Mouse (Mus musculus): Measurements from ENCODE around the gene Nek4. TPM values are rescaled to one million over a fixed set of nuclear protein-coding genes. Genes with fewer than 3 reads are reported as not detected.

Gene Nek4
- 10 to 100 TPM; 17.0 to 19.8 TPM for total RNA-seq (2021)

DNA sequence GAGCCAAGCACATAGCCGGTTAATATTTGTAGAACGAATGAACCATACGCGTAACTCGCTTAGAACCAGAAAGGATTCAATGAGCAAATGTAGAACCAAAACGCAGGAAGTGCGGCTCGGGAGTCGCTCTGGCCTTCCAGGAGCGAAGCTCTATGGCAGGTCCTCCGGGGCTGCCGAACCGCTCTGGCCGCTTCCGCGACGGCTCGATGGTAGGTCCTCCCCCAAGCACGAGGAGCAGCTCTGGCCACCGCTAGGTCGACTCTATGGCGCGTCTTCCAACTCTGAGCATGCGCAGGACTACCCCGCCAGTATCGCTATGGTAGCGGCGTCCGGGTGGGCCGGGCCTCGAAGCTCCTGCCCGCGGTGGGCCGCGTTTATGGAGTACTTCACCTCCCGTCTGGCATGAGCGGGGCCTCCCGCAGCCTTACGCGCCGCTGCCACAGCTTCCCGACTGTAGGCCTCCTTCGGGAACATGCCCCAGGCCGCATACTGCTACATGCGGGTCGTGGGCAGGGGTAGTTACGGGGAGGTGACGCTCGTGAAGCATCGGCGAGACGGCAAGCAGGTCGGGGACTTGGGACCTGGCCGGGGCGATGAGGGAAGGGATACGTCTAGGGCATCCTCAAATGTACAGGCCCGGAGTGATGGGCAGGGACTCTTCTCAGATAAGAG lies at the start of gene Nek4:
TSS of gene Nek4 (plus strand) at position 224 of the 672 bp plus-strand sequence.
- peak; percentile 97 to 98 for DNase-seq (ENCODE audit: low spot score in 2 of 2)
- intact Hi-C loops (cut with DNase I), result loop anchor here (2.0 kb wide), 2 partner anchors 50 to 84 kb away; partner anchors contain the start of genes Glt8d1 and Spcs1

DNA sequence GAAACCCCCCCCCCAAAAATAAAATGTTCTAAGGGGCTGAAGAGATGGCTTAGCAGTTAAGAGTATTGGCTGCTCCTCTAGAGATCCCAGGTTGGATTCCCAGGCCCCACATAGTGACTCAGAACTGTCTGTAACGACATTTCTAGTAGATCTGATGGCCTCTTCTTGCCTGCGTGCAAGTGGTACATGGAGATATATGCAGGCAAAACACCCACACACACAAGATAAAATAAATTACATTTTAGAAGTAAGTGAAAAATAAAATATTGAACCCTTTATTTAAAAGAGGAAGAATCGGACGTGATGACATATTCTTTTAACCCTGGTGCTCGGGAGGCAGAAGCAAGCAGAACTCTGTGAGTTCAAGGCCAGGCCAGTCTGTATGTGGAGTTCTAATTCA lies 48.5 kb upstream of the Nek4 start:
- intact Hi-C loops (cut with DNase I), result no loop called here
- no peak for DNase-seq (ENCODE audit: low spot score in 2 of 2)

DNA sequence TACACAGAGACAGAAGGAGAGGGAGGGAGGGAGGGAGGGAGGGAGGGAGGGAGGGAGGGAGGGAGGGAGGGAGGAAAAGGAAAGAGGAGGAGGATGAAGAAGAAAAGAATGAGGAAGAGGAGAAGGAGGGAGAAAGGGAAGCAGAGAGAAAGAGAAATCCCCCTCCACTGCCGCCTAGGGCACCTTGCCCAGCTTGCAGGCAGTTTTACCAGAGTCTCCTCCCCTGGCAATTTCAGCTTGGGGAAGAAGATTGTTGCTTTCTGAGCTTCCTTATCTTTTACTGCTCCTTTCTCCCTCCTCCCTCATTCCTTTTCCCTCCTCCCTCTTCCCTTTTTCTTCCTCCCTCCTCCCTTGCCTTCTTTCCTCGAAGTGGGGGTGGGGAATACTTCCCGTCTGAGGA lies 48.1 kb upstream of the Nek4 start:
- intact Hi-C loops (cut with DNase I), result no loop called here
- no peak for DNase-seq (ENCODE audit: low spot score in 2 of 2)

DNA sequence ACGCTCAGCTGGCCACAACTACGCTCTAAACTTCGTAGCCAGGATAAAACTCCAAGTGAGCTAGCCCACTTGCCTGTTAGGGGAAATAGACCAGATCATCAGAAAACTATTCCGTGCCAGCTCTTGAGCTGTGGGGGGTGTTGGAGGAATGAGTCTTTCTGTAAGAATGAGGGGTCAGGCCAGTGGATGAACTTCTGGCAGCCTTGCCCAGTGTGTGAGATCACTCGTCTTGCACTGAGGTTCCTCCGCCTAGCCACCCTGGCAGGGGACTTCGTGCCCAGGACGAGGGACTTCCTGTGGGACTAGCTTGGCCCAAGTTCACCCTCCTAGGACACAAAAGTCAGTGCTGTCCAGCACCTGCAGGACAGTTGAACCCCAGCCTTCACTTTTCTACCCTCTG lies 46.9 kb upstream of the Nek4 start:
- intact Hi-C loops (cut with DNase I), result no loop called here
- no peak for DNase-seq (ENCODE audit: low spot score in 2 of 2)

DNA sequence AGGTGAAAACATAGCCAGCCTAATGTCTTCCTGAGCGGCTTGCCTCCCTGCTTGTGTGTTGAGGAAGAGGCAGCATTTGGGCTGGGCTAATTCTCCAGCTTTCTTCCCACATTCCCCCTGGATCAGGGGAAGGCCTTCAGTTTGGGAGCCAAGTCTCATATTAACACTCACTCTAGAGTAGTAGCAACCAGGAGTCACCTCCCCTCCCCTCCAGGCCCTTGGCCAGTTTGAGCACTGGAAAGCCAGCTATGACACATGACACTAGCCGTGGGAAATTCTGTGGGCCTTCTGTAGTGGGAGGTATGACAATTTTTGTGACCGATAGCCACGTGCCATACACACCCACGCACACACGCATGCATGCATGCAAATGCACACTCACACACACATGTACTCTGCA lies 45.2 kb upstream of the Nek4 start:
- DNase-seq (ENCODE audit: low spot score in 2 of 2), result no peak
- intact Hi-C loops (cut with DNase I), result no loop called here

DNA sequence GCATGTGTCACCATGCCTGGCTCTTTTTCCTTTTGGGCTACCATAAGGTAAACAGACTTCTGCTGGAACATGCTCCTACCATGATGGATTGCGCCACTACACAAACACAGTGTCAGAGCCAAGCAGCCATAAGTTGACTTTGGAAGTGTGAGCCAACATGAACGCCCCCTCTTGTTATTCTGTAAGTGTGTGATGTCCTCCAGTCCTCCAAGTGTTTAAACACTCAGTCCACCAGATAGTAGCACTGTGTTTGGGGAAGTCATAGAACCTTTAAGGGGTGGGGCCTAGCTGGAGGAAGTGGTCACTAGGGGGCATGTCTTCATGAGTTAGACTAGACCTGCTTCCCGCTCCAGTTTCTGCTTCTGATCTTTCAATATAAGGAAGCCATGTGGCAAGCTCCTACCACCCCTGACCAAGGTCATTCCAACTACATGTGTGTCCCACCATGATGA lies 43.3 kb upstream of the Nek4 start:
- intact Hi-C loops (cut with DNase I), result no loop called here
- no peak for DNase-seq (ENCODE audit: low spot score in 2 of 2)

DNA sequence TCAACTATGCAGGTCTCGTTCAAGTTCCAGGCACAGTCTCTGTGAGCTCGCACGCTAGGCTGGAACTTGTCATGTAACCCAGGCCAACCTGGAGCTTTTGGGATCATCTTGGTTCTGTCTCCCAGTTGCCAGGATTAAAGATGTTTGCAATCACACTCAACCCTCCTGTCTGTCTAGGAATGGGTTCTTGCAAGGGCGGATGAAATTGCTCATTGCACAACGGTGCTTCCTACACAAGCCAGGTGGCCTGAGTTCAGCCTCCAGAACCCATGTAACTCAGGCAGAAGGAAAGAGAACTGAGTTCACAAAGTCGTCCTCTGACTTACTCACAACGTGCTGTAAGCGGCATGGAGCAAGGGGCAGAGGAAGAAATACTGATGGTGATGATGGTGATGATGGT lies 40.0 kb upstream of the Nek4 start:
- intact Hi-C loops (cut with DNase I), result no loop called here
- no peak for DNase-seq (ENCODE audit: low spot score in 2 of 2)

DNA sequence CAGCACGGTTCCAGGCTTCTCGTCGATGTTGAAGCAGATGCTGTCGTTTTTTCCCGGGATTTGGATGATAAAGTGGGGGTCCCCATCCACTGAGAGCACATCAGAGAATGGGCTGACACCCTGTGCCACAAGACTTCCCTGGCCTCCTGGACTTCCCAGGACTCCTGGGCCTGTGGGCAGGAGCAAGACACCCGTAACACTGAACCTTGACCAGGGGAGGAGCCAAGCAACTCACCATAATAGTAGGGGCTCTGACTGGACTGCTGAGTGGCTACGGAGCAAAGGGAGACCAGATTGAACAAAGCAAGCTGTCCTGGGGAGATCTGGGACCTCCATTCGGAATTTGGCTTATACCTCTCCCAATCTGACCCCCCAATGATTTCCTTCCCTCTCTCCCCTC lies 38.5 kb upstream of the Nek4 start:
- DNase-seq (ENCODE audit: low spot score in 2 of 2), result no peak
- intact Hi-C loops (cut with DNase I), result no loop called here

DNA sequence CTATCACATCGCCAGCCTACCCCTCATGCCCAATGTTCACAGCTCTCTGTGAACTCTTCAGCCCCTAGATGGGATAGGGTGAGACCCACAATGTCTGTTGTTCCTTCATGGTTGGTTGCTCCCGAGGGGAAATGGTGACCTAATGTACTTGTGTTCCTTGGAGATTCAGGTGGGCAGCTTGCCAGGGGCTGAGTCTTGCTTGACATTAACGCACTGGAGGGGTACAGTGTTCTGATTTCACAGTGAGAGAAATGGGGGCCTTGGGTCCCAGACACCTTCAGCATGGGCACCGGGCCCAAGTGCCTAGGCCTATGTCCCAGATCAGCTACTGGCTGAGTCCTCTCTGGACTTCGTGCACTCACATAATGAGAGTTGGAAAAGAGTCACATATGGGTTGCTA lies 37.8 kb upstream of the Nek4 start:
- DNase-seq (ENCODE audit: low spot score in 2 of 2), result no peak

DNA sequence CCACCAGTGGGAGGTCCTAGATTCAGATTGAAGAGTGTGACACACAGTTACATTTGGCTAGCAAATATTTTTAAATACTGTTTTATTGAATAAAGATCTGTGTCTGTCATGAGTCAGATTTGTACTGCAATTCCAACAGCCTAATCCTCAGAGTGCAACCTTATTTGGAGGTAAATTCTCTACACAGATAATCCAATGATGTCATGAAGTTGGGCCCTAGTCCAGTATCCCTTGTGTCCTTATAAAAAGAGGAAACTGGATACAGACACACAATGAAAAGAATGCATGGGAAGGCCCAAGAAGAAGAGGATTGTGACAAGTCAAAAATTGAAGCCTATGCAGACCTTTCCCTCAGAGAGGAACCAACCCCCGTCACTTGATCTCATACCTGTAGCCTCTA lies 34.7 kb upstream of the Nek4 start:
- intact Hi-C loops (cut with DNase I), result no loop called here
- DNase-seq (ENCODE audit: low spot score in 2 of 2), result no peak

More for the DNA sequence above, 37.8 kb upstream of the Nek4 start:
- intact Hi-C loops (cut with DNase I), result no loop called here

DNA sequence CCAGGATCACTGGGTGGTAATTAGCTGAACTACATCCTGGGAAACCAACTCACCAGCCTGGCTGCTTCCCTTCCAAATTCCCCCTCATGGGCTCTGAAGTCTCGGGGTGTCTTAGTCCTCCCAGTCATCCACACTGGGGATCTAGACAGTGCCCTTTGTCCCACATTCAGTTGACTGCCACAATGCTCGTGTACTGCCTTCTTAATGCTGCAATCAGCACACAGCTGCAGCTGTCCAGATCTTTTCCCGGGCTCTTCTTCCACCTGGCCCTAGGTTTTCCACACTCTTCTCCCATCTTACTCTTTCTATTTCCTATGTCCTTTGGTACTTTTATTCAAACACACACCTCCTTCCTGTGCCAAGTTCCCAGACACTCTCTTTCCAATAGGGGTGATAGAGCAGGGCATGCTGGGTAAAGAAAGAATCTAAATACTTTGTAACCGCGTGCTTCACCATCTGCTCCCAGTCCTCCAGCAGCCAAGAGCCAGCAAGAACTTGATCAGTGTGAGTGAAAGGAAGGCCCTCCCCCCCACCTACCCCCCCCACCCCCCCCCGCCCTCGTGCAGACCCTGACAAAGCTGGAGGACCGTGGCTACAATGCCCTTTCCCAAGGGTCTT lies 29.0 kb upstream of the Nek4 start:
- intact Hi-C loops (cut with DNase I), result no loop called here
- no peak for DNase-seq (ENCODE audit: low spot score in 2 of 2)

DNA sequence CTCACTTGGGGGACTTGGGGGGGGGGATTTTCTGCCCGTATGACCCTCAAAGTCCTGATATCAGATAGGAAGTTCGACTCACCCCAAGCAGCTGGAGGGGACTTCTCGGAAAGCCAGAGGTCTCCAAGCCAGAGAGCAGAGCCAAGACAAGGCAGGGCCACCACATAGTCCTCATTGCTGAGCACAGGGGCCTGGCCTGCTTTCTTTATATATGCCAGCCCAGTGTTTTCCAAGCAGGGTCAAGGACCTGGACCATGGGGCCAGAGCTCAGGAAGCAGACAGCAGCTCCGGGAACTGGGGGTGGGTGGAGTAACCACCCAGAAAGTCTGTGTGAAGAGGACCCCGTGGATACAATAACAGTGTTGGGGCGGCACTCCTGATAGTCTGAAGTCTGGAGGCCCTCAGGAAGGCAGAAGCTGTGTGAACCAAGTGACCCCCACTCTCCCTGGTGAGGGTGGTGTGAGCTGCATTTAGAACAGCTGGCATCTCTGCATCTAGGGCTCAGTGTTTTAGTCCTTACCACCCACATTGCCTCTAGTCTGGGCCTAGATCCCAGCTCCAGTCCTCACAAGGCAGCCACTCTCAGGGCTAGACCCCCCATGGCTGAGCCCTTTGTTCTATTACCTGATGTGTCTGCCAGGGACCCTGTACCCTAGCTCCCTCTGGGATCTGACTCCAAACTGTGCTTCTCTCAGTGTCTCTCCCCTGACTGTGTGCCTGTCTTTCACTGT lies 27.6 kb upstream of the Nek4 start, which contains the start of gene Itih3:
TSS of gene Itih3 (minus strand) at position 386 of the 731 bp plus-strand sequence.
- intact Hi-C loops (cut with DNase I), result no loop called here
- peak; percentile 16 to 18 for DNase-seq (ENCODE audit: low spot score in 2 of 2)

DNA sequence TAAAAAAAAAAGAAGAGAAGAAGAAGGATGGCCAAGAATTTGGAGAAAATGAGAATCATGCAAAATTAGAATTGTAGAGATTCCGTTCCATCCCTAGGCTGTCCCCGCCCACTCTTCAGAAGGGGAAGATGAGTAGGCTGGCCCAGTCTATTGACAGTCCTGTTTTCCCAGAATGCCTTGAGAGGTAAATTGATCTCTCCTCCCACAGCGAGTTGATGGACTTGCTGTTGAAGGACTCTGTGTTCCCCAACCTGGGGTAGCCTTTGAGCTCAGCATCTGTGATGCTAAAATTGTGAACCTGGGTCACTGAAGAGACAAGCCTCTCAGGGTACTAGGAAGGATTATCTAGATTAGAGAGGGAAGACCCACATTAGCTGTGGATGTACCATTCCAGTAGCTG lies 25.7 kb upstream of the Nek4 start:
- intact Hi-C loops (cut with DNase I), result no loop called here
- DNase-seq (ENCODE audit: low spot score in 2 of 2), result no peak

DNA sequence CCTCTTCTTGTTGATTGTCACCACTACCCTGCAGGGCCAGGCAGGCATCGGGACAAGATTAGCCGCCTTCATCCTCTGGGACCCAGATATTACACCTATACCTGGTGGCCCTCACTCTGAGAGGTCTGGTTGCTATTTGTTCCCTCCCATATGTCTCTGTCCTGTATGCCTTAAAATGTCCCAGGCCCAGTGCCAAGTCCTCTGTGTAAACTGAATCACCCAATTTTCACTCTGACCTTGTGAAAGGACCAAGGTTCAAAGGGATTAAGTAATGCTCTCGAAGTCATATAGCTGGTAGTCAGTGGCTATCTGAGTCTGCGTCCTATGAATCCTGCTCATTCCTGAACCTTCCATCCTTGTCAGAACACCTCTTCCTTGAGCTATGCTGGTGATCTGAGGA lies 20.8 kb upstream of the Nek4 start:
- intact Hi-C loops (cut with DNase I), result no loop called here
- no peak for DNase-seq (ENCODE audit: low spot score in 2 of 2)

DNA sequence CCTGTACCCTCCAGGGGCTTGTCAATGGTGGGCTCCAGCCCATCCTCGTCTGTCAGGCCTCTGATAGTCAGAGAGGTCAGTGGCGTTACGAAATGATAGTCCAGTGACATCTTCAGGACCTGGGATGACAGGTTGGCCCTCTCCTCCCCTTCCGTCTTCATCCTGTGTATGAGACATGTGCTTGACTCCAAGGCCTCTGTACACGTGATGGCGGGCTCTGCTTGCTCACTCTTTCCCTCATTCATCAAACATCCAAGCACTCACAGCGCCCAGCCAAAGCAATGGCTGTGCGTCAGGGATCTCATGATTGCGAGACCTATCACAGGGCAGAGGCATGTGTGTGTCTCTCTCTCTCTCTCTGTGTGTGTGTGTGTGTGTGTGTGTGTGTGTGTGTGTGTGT lies 17.8 kb upstream of the Nek4 start:
- no peak for DNase-seq (ENCODE audit: low spot score in 2 of 2)

DNA sequence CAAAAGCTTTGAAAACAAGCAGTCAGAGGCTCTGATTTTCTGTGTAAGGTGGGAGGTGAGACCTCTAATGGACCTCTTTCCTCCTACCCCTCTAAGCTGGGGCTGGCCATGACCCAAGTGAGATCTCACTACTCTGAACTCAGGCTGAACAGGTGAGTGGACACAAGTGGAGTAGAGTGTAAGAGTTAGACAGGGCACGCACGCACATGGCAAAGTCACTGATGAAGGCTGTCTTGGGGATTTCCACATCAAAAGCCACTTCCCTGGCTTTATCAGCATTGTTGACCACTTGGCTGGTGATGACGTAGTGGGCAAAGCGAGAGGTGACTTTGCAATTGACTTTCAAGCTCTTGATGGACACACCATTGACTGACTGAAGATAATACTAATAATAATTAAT lies 8.9 kb upstream of the Nek4 start:
- no peak for DNase-seq (ENCODE audit: low spot score in 2 of 2)
- intact Hi-C loops (cut with DNase I), result loop anchor here (2.0 kb wide), 1 partner anchor 61 kb away; no protein-coding TSS in a partner anchor

More for the DNA sequence above, 17.8 kb upstream of the Nek4 start:
- intact Hi-C loops (cut with DNase I), result no loop called here

DNA sequence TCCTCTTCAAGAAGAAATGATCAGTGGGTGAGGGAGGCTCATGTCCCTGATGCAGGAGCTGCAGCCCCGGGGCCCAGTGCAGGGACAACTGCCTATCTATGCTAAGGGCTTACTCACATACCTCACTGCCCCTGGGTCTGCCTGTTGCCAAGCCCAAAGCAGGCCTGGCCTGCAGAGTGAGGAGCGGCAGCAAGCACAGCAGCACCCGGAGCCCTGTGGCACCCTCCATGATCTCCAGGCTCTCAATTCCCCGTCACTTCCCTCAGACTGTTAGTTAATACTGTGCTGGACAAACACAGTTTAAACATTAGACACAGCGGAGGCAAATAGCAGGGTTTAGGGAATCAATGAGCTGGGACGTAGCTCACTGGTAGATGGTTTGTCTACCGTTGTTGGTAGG lies 8.1 kb upstream of the Nek4 start, which contains the start of gene Itih1:
TSS of gene Itih1 (minus strand) at position 252 of the 400 bp plus-strand sequence.
- intact Hi-C loops (cut with DNase I), result loop anchor here (2.0 kb wide), 1 partner anchor 62 kb away; no protein-coding TSS in a partner anchor
- DNase-seq (ENCODE audit: low spot score in 2 of 2), result no peak

DNA sequence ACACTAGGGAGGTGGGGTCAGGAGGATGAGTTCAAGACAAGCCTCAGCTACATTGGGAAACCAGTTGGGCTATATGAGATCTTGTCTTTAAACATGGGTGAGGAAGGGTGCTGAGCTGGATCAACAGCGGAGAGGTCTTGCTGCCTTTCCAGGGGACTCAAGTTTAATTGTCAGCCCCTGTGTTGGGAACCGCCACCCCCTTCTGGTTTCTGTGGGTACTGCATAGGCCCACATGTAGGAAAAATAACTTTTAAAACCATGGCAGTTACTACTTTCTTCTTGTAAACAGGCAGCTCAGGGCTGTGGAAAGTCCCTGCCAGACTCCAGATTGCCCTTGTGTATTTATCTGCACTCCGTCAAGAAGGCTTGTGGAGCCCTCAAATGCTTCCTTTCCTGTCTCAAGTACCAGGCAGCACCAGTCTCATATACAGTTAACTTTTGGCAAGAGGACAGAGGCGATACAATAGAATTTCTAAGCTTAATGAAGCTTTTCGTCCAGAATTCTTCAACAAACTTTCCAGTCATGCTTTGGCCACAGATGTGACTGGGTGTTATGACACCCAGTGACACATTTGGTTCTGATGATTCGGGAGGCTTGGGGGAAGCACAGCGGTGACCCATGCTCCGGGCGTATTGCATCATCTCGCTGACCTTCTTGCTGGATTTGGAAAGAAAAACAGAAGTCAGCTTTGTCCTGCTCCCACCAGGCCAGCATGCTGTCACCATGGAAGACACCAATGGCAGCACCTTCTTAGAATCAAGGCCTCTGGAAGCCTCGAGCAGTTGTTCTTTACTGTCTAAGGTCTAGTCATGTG lies 7.1 kb upstream of the Nek4 start:
- DNase-seq (ENCODE audit: low spot score in 2 of 2), result peak; percentile 29 to 43
- intact Hi-C loops (cut with DNase I), result loop anchor here (2.0 kb wide), 1 partner anchor 63 kb away; no protein-coding TSS in a partner anchor

DNA sequence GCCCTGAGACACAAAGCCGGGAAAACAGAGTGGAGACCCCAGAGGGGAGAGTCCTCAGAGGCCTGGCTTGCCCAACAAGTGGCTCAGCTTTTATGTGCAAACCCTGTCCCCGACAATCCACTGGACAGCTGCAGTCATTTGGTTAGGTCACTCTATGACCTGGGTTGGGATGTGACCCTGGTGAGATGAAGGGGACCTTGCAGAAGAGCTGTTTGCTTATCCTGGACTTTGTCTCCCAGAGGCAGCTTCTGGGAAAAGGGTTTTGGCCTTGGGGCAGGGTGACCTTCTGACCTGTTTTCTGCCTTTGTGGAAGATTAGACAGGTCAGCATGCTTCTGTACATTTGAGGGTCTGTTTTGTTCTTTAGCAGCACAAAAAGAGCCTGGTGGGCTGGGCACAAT lies 6.4 kb upstream of the Nek4 start:
- intact Hi-C loops (cut with DNase I), result no loop called here
- no peak for DNase-seq (ENCODE audit: low spot score in 2 of 2)

DNA sequence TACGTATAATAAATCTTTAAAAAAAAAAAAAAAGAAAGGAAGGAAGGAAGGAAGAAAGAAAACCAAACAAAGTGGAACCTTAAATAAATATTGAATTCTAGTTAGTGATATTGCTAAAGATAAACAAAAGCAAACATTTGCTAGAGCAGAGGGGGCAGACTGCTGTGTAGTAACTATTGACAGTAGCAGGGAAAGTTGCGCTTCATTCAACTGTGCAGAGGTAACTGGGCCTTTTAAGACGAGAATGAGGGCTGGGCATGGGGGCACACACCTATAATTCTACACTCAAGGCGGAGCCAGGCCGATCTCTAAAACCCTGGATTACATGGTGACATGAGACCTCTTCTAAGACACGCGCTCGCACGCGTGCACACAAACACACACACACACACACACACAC lies 1.2 kb upstream of the Nek4 start:
- DNase-seq (ENCODE audit: low spot score in 2 of 2), result no peak
- intact Hi-C loops (cut with DNase I), result loop anchor here (2.0 kb wide), 2 partner anchors 51 to 83 kb away; partner anchors contain the start of genes Glt8d1 and Spcs1
